Comparison of ENCODE assay signal across 9 mouse cellular contexts in genomic region chr2:147185561-147185960, GRCm38 (mm10). TPM values are rescaled to one million over a fixed set of nuclear protein-coding genes. Genes with fewer than 3 reads are reported as not detected.
A peak's percentile ranks its signal among the peaks of the same experiment; 100 is the strongest.
DNase-seq lines count a peak whose midpoint lies in the region; ATAC-seq and TF ChIP-seq lines count a peak whose summit lies in the region.
"Had no signal": no experiment of that assay in that cellular context is flagged by ENCODE, and none has a peak within 500 bp of the region (broad histone marks: within the 10 kb centered on the region; RNA-seq: fewer than 3 reads in every experiment).

No protein-coding gene starts in this region.

- peak overlapping the region; percentile 61 for H3K4me2 ChIP-seq in heart, embryonic 13.5 days
- 0 out of 2 replicates have a peak overlapping the region, but pooled peaks have one; percentile 5 for H3K4me2 ChIP-seq in hindbrain, embryonic 12.5 days (replicated peaks)
- H3K4me2 ChIP-seq in midbrain, postnatal 0 days (ENCODE audit: low read depth, low read length, poor library complexity, severe bottlenecking), result peak overlapping the region; percentile 8; the same call in 1 of the 2 replicates

- peaks cover 97% of the 10 kb centered on the region for H3K27me3 ChIP-seq in heart, embryonic 13.5 days (replicated peaks)
- H3K27me3 ChIP-seq in hindbrain, embryonic 12.5 days, result peaks cover 94% of the 10 kb centered on the region
- H3K27me3 ChIP-seq in midbrain, postnatal 0 days (ENCODE audit: insufficient read depth, low read length), result peaks cover 75% of the 10 kb centered on the region
- H3K27me3 ChIP-seq in thymus, adult 2 months (ENCODE audit: control insufficient read depth, insufficient read depth, low read length), result peaks cover 44% of the 10 kb centered on the region

- peaks cover 28% of the 10 kb centered on the region for H3K4me1 ChIP-seq in heart, embryonic 13.5 days
- H3K4me1 ChIP-seq in brown adipose tissue, adult 24 weeks (ENCODE audit: control insufficient read depth, insufficient read depth, insufficient read length, low read length), result peaks cover 3% of the 10 kb centered on the region; the same call in 1 of the 2 replicates
- peaks cover 32% of the 10 kb centered on the region for H3K4me1 ChIP-seq in hindbrain, embryonic 12.5 days
- H3K4me1 ChIP-seq in midbrain, postnatal 0 days (ENCODE audit: insufficient read depth, low read length), result no peaks in the 10 kb centered on the region
- no peaks in the 10 kb centered on the region; the same call in 1 of the 2 replicates for H3K4me1 ChIP-seq in thymus, adult 2 months (replicated peaks; ENCODE audit: control insufficient read depth, insufficient read depth, low read length)

- peak overlapping the region; percentile 40 for H3K4me3 ChIP-seq in heart, embryonic 13.5 days
- peak overlapping the region; percentile 26; the same call in 1 of the 2 replicates for H3K4me3 ChIP-seq in brown adipose tissue, adult 24 weeks (ENCODE audit: insufficient read depth, low read depth, low read length)
- peak overlapping the region; percentile 21 for H3K4me3 ChIP-seq in hindbrain, embryonic 12.5 days
- H3K4me3 ChIP-seq in midbrain, postnatal 0 days (ENCODE audit: low read depth, low read length), result peak overlapping the region; percentile 31
- H3K4me3 ChIP-seq in thymus, adult 2 months (ENCODE audit: control insufficient read depth, insufficient read depth, low read length), result no peak overlapping the region

- DNase-seq in heart, adult 9 months (ENCODE audit: low spot score in 2 of 2), result no peak
- DNase-seq in midbrain, postnatal 0 days (ENCODE audit: low spot score), result no peak
- no peak for DNase-seq in thymus, adult 2 months
- no peak for DNase-seq in layer of hippocampus, postnatal 25 days (ENCODE audit: extremely low spot score in 1 of 2, low spot score in 1 of 2)
- DNase-seq in urinary bladder, postnatal 36 days (ENCODE audit: low spot score in 2 of 2), result no peak

- no peak for TF ChIP-seq CTCF in midbrain, postnatal 0 days (IDR thresholded peaks at IDR 0.05)
- no peak for TF ChIP-seq CTCF in thymus, adult 2 months (IDR thresholded peaks at IDR 0.05; ENCODE audit: borderline replicate concordance, control insufficient read depth, extremely low read depth, insufficient read depth, low read length, poor library complexity)

- no peak for TF ChIP-seq POLR2A in thymus, adult 2 months (IDR thresholded peaks at IDR 0.05; ENCODE audit: control insufficient read depth, extremely low read depth, insufficient read depth, low read length, poor library complexity)

- no peak for ATAC-seq in heart, embryonic 13.5 days (ENCODE audit: extremely low read depth, insufficient number of reproducible peaks, low FRiP score, low TSS enrichment)
- ATAC-seq in hindbrain, embryonic 12.5 days (ENCODE audit: low FRiP score), result no peak
- no peak for ATAC-seq in midbrain, postnatal 0 days (ENCODE audit: low FRiP score)

- H3K9ac ChIP-seq in heart, embryonic 13.5 days, result no peak overlapping the region
- H3K9ac ChIP-seq in hindbrain, embryonic 12.5 days, result no peak overlapping the region
- peak overlapping the region; percentile 39; the same call in 1 of the 2 replicates for H3K9ac ChIP-seq in midbrain, postnatal 0 days (replicated peaks; ENCODE audit: low read length, poor library complexity, severe bottlenecking)

- H3K36me3 ChIP-seq in heart, embryonic 13.5 days, result no peaks in the 10 kb centered on the region
- no peaks in the 10 kb centered on the region for H3K36me3 ChIP-seq in hindbrain, embryonic 12.5 days
- H3K36me3 ChIP-seq in midbrain, postnatal 0 days (ENCODE audit: insufficient read depth, low read length), result no peaks in the 10 kb centered on the region
- H3K36me3 ChIP-seq in thymus, adult 2 months (ENCODE audit: control insufficient read depth, insufficient read depth, low read length), result no peaks in the 10 kb centered on the region

- 0% methylated on average over 23 of the region's 23 CpGs for WGBS in heart, embryonic 13.5 days
- WGBS in hindbrain, embryonic 12.5 days, result under 1% methylated on average over 23 of the region's 23 CpGs
- 1% methylated on average over 23 of the region's 23 CpGs for WGBS in midbrain, postnatal 0 days
- WGBS in thymus, adult 2 months, result 7% methylated on average over 23 of the region's 23 CpGs

- no peak overlapping the region for H3K27ac ChIP-seq in heart, embryonic 13.5 days (replicated peaks)
- H3K27ac ChIP-seq in brown adipose tissue, adult 24 weeks (replicated peaks; ENCODE audit: low read depth, low read length), result no peak overlapping the region
- no peak overlapping the region; the same call in 1 of the 2 replicates for H3K27ac ChIP-seq in hindbrain, embryonic 12.5 days
- H3K27ac ChIP-seq in midbrain, postnatal 0 days (ENCODE audit: low read depth, low read length), result peak overlapping the region; percentile 51; the same call in 1 of the 2 replicates
- no peak overlapping the region for H3K27ac ChIP-seq in thymus, adult 2 months (ENCODE audit: control insufficient read depth, insufficient read depth, low read length)

- H3K9me3 ChIP-seq in heart, embryonic 13.5 days, result no peaks in the 10 kb centered on the region
- H3K9me3 ChIP-seq in hindbrain, embryonic 12.5 days (replicated peaks), result no peaks in the 10 kb centered on the region
- no peaks in the 10 kb centered on the region for H3K9me3 ChIP-seq in midbrain, postnatal 0 days (ENCODE audit: low read length)

RNA-seq across cellular contexts. Expression of gene Nkx2-2, which starts 8.5 kb away (rescaled TPM):
- polyA plus RNA-seq in heart, embryonic 13.5 days (2015; fragmentation: Nextera tagmentation; extraction: Ambion mirVana), result 0.33 TPM in 1 of 2 replicates, not detected in the other
- polyA plus RNA-seq in brown adipose tissue, adult 24 weeks (2012; ENCODE audit: insufficient read depth, insufficient read length, missing spikeins), result not detected in 2 replicates
- polyA plus RNA-seq in hindbrain, embryonic 12.5 days (2016; fragmentation: Nextera tagmentation; extraction: Ambion mirVana), result 2.9 and 3.6 TPM in 2 replicates
- total RNA-seq in midbrain, postnatal 0 days (2014; rRNA removed), result 25.8 and 34.8 TPM in 2 replicates
- polyA plus RNA-seq in midbrain, postnatal 0 days (2015; fragmentation: Nextera tagmentation; extraction: Ambion mirVana), result 11.8 and 12.9 TPM in 2 replicates
- 0.11 TPM in 1 of 2 replicates, not detected in the other for polyA plus RNA-seq in thymus, adult 2 months (2012; rRNA removed)
- 1 to 10 TPM; 8.9 to 9.5 TPM for total RNA-seq in layer of hippocampus, postnatal 25 days (2021)
- total RNA-seq: CH12.LX had no signal

Comparison
In these comparisons a context has a peak if more than half of its experiments do, and no peak if none do; other contexts are left out.
1. H3K4me2 ChIP-seq: peak in every context shown above with its lines; median percentile 61 in heart, embryonic 13.5 days; 8 in midbrain, postnatal 0 days; 5 in hindbrain, embryonic 12.5 days.